Mouse (Mus musculus) adrenal gland, adult 10 weeks (tissue): ENCODE measurements around the gene Rnase10. TPM values are rescaled to one million over a fixed set of nuclear protein-coding genes. Genes with fewer than 3 reads are reported as not detected.

Experiments
- polyA plus RNA-seq: library from polyadenylated mRNA; stranded (reverse); fragments of 350-450 nt; fragmentation: Illumina TruSeq; extraction: RNeasy Lipid Tissue Mini Kit (QIAGEN cat#74804); gene quantifications from one replicate; pipeline ENCODE4 v1.2.3, GENCODE M21; 2014; ENCODE audit warnings: low read depth, low replicate concordance

Rnase10 gene
- 0.52 TPM for polyA plus RNA-seq

DNA sequence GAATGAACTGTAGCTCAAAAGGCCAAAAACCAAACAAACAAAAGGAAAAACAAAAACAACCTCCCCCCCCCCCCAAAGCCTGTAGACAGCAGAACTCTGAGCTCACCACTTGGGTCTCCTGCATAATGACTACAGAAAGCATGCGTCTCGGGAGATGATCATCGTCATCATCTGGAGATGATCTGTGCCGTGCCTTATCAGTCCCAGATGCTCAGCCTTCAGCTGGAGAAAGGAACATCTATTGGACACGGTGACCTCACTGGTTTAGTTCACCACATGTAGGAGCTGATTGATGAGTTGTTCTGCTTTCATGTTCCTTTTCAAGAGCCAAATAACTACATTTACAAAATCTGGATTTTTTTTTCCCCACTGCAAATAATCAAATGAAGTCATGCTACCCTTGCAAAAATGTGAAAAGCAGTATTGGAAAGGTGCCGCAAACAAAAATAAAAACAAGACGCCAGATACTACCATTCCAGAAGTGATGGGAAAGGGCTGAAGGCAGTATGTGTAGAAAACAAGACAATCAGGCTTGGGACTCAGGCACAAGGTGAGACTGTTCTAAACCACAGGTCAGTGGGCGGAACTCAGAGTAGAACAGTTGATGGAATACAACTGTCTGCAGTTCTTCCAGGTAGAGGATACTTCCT, at the start of gene Rnase10:
Gene Rnase10 (plus strand): TSS at position 600 of the 650 bp plus-strand sequence.

DNA sequence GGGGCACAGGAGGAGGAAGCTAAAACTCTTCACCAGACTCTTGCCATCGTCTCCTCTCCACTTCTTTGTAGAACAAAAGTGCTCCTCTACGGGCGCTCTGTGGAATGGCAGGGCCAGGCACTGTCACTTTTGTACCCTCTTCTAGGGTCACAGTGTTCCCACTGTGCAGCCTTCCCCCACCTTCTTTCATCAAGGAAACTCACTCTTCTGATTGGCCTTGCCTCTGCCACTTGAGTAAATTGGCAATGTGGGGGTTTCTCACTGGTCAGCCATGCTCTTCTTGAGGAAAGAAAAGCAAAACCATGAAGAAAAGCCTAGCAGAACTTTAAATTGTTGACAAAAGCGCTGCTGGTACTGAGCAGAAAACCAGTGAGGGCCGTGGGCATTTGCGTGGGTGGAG, 34.2 kb downstream of the Rnase10 start, which contains the start of gene Rnase9:
Gene Rnase9 (minus strand): TSS at position 101 of the 400 bp plus-strand sequence.

DNA sequence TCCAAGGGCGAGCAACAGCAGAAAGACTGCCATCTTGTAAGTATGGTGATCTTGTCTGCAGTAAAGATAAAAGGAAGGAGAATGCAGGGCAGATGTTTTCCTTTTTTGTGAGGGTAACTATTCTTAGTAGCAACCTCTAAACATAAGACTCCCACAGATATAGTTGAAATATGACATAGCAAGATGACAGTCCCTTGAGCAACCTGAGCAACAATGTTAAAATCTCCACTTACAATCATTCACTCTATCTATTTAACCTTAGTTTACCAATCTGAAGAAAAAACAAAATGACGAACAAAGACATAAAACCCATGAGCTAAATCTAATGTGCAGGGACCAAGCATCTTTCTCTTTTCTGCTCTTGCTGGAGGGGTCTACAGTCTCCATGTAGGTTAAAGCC, 42.5 kb downstream of the Rnase10 start, which contains the start of gene Rnase11:
Gene Rnase11 (minus strand): TSS at position 101 of the 400 bp plus-strand sequence.

DNA sequence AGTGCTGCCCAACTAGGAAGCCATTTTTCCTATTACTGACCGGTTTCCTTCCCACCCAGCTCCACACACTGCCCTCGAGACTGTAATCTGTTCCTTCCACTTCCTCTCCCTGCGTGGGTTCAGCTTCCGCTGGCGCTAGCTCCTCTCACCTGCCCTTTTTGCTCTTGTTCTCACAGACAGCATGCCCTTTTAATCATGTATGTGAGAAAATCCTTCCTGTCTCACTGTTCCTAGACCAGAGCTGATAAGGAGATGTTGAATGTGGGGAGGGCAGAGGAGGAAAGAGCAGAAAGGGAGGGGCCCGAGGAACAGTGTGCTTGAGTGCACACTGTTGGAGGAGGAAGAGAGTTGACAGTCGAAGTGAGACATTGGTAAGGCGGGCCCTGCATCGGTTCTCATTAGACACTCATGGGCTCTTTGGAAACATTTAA, 49.9 kb downstream of the Rnase10 start, which contains the start of gene Rnase12:
Gene Rnase12 (minus strand): TSS at position 261 of the 431 bp plus-strand sequence.

Other genes starting within 250 kb of the Rnase10 start
- 14.5 TPM for gene Ttc5, start 222.2 kb upstream of the Rnase10 start, polyA plus RNA-seq
- gene Ccnb1ip1, start 200.0 kb upstream of the Rnase10 start, polyA plus RNA-seq, result not detected
- 45.3 TPM for gene Parp2, start 199.9 kb upstream of the Rnase10 start, polyA plus RNA-seq
- gene Tep1, start 137.2 kb upstream of the Rnase10 start, polyA plus RNA-seq, result 11.6 TPM
- 1.8 TPM for gene Klhl33, start 110.2 kb upstream of the Rnase10 start, polyA plus RNA-seq
- 12.5 TPM for gene Osgep, start 82.9 kb upstream of the Rnase10 start, polyA plus RNA-seq
- 28.1 TPM for gene Apex1, start 82.8 kb upstream of the Rnase10 start, polyA plus RNA-seq
- gene Pip4p1, start 76.9 kb upstream of the Rnase10 start, polyA plus RNA-seq, result 19.0 TPM
- gene Pnp, start 76.7 kb upstream of the Rnase10 start, polyA plus RNA-seq, result 56.6 TPM
- gene Gm49342, start 63.2 kb upstream of the Rnase10 start, polyA plus RNA-seq, result not detected
- gene Pnp2, start 51.8 kb upstream of the Rnase10 start, polyA plus RNA-seq, result 0.52 TPM
- gene Rnase9, start 34.1 kb downstream of the Rnase10 start, polyA plus RNA-seq, result not detected
- not detected for gene Rnase11, start 42.4 kb downstream of the Rnase10 start, polyA plus RNA-seq
- gene Rnase12, start 49.9 kb downstream of the Rnase10 start, polyA plus RNA-seq, result not detected
- gene Olfr750, start 66.7 kb downstream of the Rnase10 start, polyA plus RNA-seq, result not detected
- gene Rnase4, start 83.3 kb downstream of the Rnase10 start, polyA plus RNA-seq, result 152 TPM
- gene Ang, start 83.4 kb downstream of the Rnase10 start, polyA plus RNA-seq, result 0.76 TPM
- gene Eddm3b, start 106.7 kb downstream of the Rnase10 start, polyA plus RNA-seq, result not detected
- 2.6 TPM for gene Rnase6, start 116.2 kb downstream of the Rnase10 start, polyA plus RNA-seq
- 1.1 TPM for gene Rnase1, start 139.0 kb downstream of the Rnase10 start, polyA plus RNA-seq
- not detected for gene Rnase2b, start 154.5 kb downstream of the Rnase10 start, polyA plus RNA-seq
- not detected for gene Ang2, start 191.4 kb downstream of the Rnase10 start, polyA plus RNA-seq
- gene Ear14, start 195.6 kb downstream of the Rnase10 start, polyA plus RNA-seq, result not detected
- not detected for gene Rnase2a, start 248.4 kb downstream of the Rnase10 start, polyA plus RNA-seq